Mouse (Mus musculus): ENCODE data around the gene Cds1. TPM values are rescaled to one million over a fixed set of nuclear protein-coding genes. Genes with fewer than 3 reads are reported as not detected.

Gene Cds1
- polyA plus RNA-seq, 1 experiment from 2014 or later = 0.75 TPM

DNA sequence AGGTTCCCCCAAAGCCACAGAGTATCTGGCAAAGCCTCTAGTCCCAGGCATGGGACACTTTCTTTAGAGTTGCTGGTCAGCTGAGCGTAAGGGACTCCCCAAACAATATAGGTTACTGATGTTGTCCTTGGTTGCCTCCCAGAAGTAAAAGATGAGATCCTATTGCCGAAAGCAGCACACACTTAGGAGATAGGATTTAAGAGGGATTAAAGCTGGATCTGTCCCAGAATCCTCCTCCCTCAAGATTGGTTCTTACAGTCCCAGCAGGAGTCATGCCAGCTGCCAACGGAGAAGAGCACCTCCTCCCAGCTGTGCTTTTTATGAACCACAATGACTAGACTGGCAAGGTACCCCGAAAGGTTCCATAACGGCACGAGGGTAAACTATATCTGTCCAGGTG, 20.0 kb upstream of the Cds1 start:
- no peaks in the 10 kb centered on the region for H3K36me3 ChIP-seq
- H3K27ac ChIP-seq (ENCODE audit: poor library complexity, severe bottlenecking) = no peak overlapping the region
- no peak overlapping the region for H3K4me3 ChIP-seq
- 80% methylated on average over 6 of the region's 6 CpGs for WGBS
- H3K9me3 ChIP-seq (replicated peaks) = no peaks in the 10 kb centered on the region; the same call in 1 of the 2 replicates
- H3K4me2 ChIP-seq = no peak overlapping the region
- H3K4me1 ChIP-seq (replicated peaks) = no peaks in the 10 kb centered on the region
- H3K27me3 ChIP-seq (replicated peaks) = no peaks in the 10 kb centered on the region
- ATAC-seq (ENCODE audit: insufficient number of reproducible peaks, low FRiP score) = no peak
- H3K9ac ChIP-seq = no peak overlapping the region

GRCm38 (mm10) chr5:101753680-101754079, 11.2 kb upstream of the Cds1 start:
- ATAC-seq (ENCODE audit: insufficient number of reproducible peaks, low FRiP score) = no peak
- H3K4me3 ChIP-seq = no peak overlapping the region
- no peak overlapping the region for H3K4me2 ChIP-seq
- 71% methylated on average over 1 of the region's 1 CpGs for WGBS
- H3K36me3 ChIP-seq = no peaks in the 10 kb centered on the region
- H3K27me3 ChIP-seq (replicated peaks) = no peaks in the 10 kb centered on the region
- no peaks in the 10 kb centered on the region for H3K4me1 ChIP-seq (replicated peaks)
- no peak overlapping the region for H3K9ac ChIP-seq
- no peak overlapping the region for H3K27ac ChIP-seq (ENCODE audit: poor library complexity, severe bottlenecking)
- no peaks in the 10 kb centered on the region for H3K9me3 ChIP-seq (replicated peaks)

DNA sequence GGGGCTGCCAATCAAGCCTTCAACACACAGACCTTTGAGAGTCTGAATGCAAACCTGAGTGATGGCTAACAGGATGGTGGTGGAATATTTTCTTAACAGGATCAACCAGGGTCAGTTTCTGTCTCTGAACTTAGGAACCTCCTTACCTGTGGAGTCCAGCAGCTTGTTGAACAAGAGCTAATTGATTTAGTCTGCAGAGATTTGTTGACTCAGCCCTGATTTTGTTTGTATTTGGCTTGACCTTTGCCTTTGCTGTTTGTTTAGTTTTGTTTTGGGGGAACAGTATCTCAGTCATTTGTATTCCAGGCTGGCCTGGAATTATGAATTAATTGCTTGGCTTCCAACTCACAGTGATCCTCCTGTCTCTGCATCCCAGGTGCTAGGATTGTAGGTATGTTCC, 7.3 kb upstream of the Cds1 start:
- no peak overlapping the region for H3K27ac ChIP-seq (ENCODE audit: poor library complexity, severe bottlenecking)
- no peaks in the 10 kb centered on the region for H3K4me1 ChIP-seq (replicated peaks)
- H3K4me3 ChIP-seq = no peak overlapping the region
- peaks cover 15% of the 10 kb centered on the region for H3K27me3 ChIP-seq (replicated peaks)
- no peak overlapping the region for H3K9ac ChIP-seq
- H3K9me3 ChIP-seq (replicated peaks) = no peaks in the 10 kb centered on the region
- ATAC-seq (ENCODE audit: insufficient number of reproducible peaks, low FRiP score) = no peak
- H3K4me2 ChIP-seq = no peak overlapping the region
- no peaks in the 10 kb centered on the region for H3K36me3 ChIP-seq

DNA sequence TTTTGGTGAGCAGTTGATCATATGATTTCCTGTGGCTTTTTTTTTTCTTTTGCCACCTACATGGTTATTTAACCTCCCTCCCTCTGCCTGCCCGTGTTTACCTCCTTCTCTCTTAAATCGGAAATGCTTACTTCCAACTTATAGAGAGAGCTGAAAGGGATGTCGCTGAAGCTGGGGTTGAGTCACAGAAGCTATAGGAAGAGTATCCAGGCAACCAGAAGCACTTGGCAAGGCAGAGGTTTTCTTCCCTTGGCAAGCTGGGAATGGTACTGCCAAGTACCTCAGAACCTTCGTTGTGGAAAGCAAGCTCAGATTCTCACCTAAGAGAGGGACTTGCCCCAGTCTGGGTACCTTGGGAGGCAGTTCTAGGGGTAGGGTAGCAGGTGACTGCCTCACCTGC, 3.2 kb upstream of the Cds1 start:
- no peak for ATAC-seq (ENCODE audit: insufficient number of reproducible peaks, low FRiP score)
- 62% methylated on average over 4 of the region's 4 CpGs for WGBS
- Histone ChIP-seq H3K4me3 (no peak overlapping the region), H3K9me3 (replicated peaks) (no peaks in the 10 kb centered on the region), H3K27me3 (replicated peaks) (peaks cover 53% of the 10 kb centered on the region), H3K4me1 (replicated peaks) (no peaks in the 10 kb centered on the region; the same call in 1 of the 2 replicates), H3K9ac (no peak overlapping the region), H3K4me2 (no peak overlapping the region), H3K27ac (ENCODE audit: poor library complexity, severe bottlenecking) (no peak overlapping the region), H3K36me3 (no peaks in the 10 kb centered on the region)

GRCm38 (mm10) chr5:101763571-101763970, 1.4 kb upstream of the Cds1 start:
- ATAC-seq (ENCODE audit: insufficient number of reproducible peaks, low FRiP score) = no peak
- Histone ChIP-seq H3K4me1 (replicated peaks) (no peaks in the 10 kb centered on the region; the same call in 1 of the 2 replicates), H3K27me3 (replicated peaks) (peaks cover 72% of the 10 kb centered on the region), H3K4me3 (no peak overlapping the region), H3K4me2 (no peak overlapping the region), H3K36me3 (no peaks in the 10 kb centered on the region), H3K9ac (no peak overlapping the region), H3K27ac (ENCODE audit: poor library complexity, severe bottlenecking) (no peak overlapping the region), H3K9me3 (replicated peaks) (no peaks in the 10 kb centered on the region)
- WGBS = 2% methylated on average over 2 of the region's 2 CpGs

- Histone ChIP-seq H3K9me3 (replicated peaks) (no peaks in the 10 kb centered on the region), H3K4me3 (peak overlapping the region; percentile 82), H3K27me3 (replicated peaks) (peaks cover 85% of the 10 kb centered on the region), H3K4me1 (replicated peaks) (no peaks in the 10 kb centered on the region; the same call in 1 of the 2 replicates), H3K36me3 (no peaks in the 10 kb centered on the region), H3K4me2 (peak overlapping the region; percentile 97), H3K9ac (peak overlapping the region; percentile 76), H3K27ac (ENCODE audit: poor library complexity, severe bottlenecking) (no peak overlapping the region)
- no peak for ATAC-seq (ENCODE audit: insufficient number of reproducible peaks, low FRiP score)
- 1% methylated on average over 43 of the region's 45 CpGs for WGBS
Observed at GRCm38 (mm10) chr5:101765390-101765901, 516 bp downstream of the Cds1 start.

- ATAC-seq (ENCODE audit: insufficient number of reproducible peaks, low FRiP score) = no peak
- 21% methylated on average over 6 of the region's 6 CpGs for whole genome bisulfite sequencing
- Histone ChIP-seq H3K4me2 (no peak overlapping the region), H3K36me3 (no peaks in the 10 kb centered on the region), H3K4me3 (no peak overlapping the region), H3K27ac (ENCODE audit: poor library complexity, severe bottlenecking) (no peak overlapping the region), H3K4me1 (replicated peaks) (no peaks in the 10 kb centered on the region; the same call in 1 of the 2 replicates), H3K9me3 (replicated peaks) (no peaks in the 10 kb centered on the region), H3K9ac (no peak overlapping the region), H3K27me3 (replicated peaks) (peaks cover 78% of the 10 kb centered on the region)
Observed at GRCm38 (mm10) chr5:101766248-101766647, 1.3 kb downstream of the Cds1 start.

GRCm38 (mm10) chr5:101767086-101767485, 2.2 kb downstream of the Cds1 start:
- peaks cover 79% of the 10 kb centered on the region for H3K27me3 ChIP-seq (replicated peaks)
- 53% methylated on average over 5 of the region's 5 CpGs for WGBS
- H3K9me3 ChIP-seq (replicated peaks) = no peaks in the 10 kb centered on the region
- no peak overlapping the region for H3K4me3 ChIP-seq
- H3K36me3 ChIP-seq = no peaks in the 10 kb centered on the region
- H3K4me1 ChIP-seq (replicated peaks) = no peaks in the 10 kb centered on the region; the same call in 1 of the 2 replicates
- H3K9ac ChIP-seq = no peak overlapping the region
- no peak for ATAC-seq (ENCODE audit: insufficient number of reproducible peaks, low FRiP score)
- H3K4me2 ChIP-seq = no peak overlapping the region
- no peak overlapping the region for H3K27ac ChIP-seq (ENCODE audit: poor library complexity, severe bottlenecking)

DNA sequence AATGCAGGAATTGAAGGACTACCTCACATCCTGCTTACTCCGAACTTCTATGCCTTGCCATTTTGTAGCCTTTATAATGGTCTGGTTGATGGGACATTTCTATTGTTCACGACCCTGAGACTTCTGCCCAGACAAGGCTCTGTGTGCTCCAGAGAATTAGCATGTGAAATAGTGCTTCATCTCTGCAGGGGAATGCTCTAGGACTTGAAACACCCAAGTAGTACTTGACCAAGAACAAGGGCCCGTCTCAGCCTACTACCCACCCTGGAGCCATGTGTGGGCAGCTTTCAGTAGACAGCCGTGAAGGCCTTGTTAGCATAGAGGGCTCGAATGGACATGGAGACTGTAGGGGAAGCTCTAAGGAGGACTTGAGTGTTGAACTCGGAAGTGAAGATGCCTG, 2.6 kb downstream of the Cds1 start:
- Histone ChIP-seq H3K27me3 (replicated peaks) (peaks cover 79% of the 10 kb centered on the region), H3K9me3 (replicated peaks) (no peaks in the 10 kb centered on the region), H3K36me3 (no peaks in the 10 kb centered on the region), H3K4me3 (no peak overlapping the region), H3K9ac (no peak overlapping the region), H3K4me1 (replicated peaks) (no peaks in the 10 kb centered on the region; the same call in 1 of the 2 replicates), H3K27ac (ENCODE audit: poor library complexity, severe bottlenecking) (no peak overlapping the region), H3K4me2 (no peak overlapping the region)
- WGBS = 72% methylated on average over 6 of the region's 6 CpGs
- no peak for ATAC-seq (ENCODE audit: insufficient number of reproducible peaks, low FRiP score)

DNA sequence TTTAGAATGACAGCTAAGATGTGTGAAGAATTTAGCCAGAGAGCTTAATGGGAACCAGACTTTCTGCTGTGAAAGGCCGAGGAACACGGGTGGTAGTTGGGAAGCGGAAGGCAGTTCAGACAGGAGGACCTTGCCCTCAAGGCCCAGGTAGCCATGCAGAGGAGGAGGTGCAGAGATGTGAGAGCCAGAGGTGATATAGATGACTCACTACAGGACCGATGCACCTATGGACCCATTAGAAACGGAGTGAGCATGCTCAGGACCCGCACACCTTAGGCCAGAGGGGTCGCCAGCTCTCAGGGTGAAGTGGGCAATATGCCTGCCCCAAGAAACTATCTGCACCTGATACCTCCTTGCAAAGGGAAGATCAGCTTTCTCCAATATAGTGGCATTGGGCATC, 3.6 kb downstream of the Cds1 start:
- WGBS = 79% methylated on average over 7 of the region's 7 CpGs
- H3K27ac ChIP-seq (ENCODE audit: poor library complexity, severe bottlenecking) = no peak overlapping the region
- no peaks in the 10 kb centered on the region; the same call in 1 of the 2 replicates for H3K4me1 ChIP-seq (replicated peaks)
- no peak overlapping the region for H3K4me3 ChIP-seq
- no peak overlapping the region for H3K9ac ChIP-seq
- no peak for ATAC-seq (ENCODE audit: insufficient number of reproducible peaks, low FRiP score)
- no peaks in the 10 kb centered on the region for H3K9me3 ChIP-seq (replicated peaks)
- no peak overlapping the region for H3K4me2 ChIP-seq
- no peaks in the 10 kb centered on the region for H3K36me3 ChIP-seq
- peaks cover 77% of the 10 kb centered on the region for H3K27me3 ChIP-seq (replicated peaks)

DNA sequence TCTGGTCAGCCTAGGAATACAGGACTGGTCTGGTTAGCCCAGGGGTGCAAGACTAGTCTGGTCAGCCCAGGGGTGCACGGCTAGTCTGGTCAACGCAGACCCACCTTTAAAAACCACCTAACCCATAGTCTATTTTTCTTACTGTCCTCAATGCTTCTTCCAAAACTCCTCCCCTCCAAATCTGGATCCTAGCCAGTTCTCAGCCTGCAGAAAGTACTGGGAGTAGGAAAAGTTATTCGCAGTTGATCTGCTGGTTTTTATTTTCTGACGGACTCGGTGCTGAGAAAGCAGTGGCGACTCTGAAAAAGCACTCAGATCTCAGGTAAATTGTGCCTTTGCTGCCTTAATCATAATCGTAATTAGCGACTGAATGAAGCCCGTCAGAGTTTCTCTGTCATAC, 7.7 kb downstream of the Cds1 start:
- Histone ChIP-seq H3K9ac (no peak overlapping the region), H3K4me1 (replicated peaks) (no peaks in the 10 kb centered on the region), H3K4me2 (no peak overlapping the region), H3K36me3 (no peaks in the 10 kb centered on the region), H3K9me3 (replicated peaks) (no peaks in the 10 kb centered on the region), H3K27ac (ENCODE audit: poor library complexity, severe bottlenecking) (no peak overlapping the region), H3K27me3 (replicated peaks) (peaks cover 44% of the 10 kb centered on the region), H3K4me3 (no peak overlapping the region)
- no peak for ATAC-seq (ENCODE audit: insufficient number of reproducible peaks, low FRiP score)
- WGBS = 80% methylated on average over 9 of the region's 9 CpGs

GRCm38 (mm10) chr5:101775262-101775661, 10.3 kb downstream of the Cds1 start:
- no peak for ATAC-seq (ENCODE audit: insufficient number of reproducible peaks, low FRiP score)
- no peak overlapping the region for H3K4me2 ChIP-seq
- H3K36me3 ChIP-seq = no peaks in the 10 kb centered on the region
- WGBS = 89% methylated on average over 8 of the region's 8 CpGs
- H3K27me3 ChIP-seq (replicated peaks) = peaks cover 20% of the 10 kb centered on the region
- no peak overlapping the region for H3K4me3 ChIP-seq
- no peak overlapping the region for H3K27ac ChIP-seq (ENCODE audit: poor library complexity, severe bottlenecking)
- H3K9ac ChIP-seq = no peak overlapping the region
- no peaks in the 10 kb centered on the region for H3K9me3 ChIP-seq (replicated peaks)
- H3K4me1 ChIP-seq (replicated peaks) = no peaks in the 10 kb centered on the region
